Mouse (Mus musculus) myocyte (in vitro differentiated cells): Measurements from ENCODE around the gene Rab6a.

Experiments used
- CEBPB ChIP-seq: IDR thresholded peaks from 2 replicates; pipeline ENCODE4 v1.6.1; 2011; ENCODE audit warnings: mild to moderate bottlenecking, moderate library complexity; ENCODE audit not compliant: poor library complexity, insufficient read depth, severe bottlenecking
- E2F4 ChIP-seq: IDR thresholded peaks from one replicate; pipeline ENCODE4 v1.6.1; 2011; ENCODE audit warnings: mild to moderate bottlenecking, control low read depth, moderate library complexity; ENCODE audit not compliant: insufficient read depth
- MAX ChIP-seq: IDR thresholded peaks from one replicate; pipeline ENCODE4 v1.6.1; 2011; ENCODE audit warnings: low read depth, mild to moderate bottlenecking, control low read depth
- MYOD1 ChIP-seq, 3 experiments: IDR thresholded peaks; one replicate each; pipeline ENCODE4 v1.6.1; 2011; ENCODE audit warnings: control low read depth in 2 of 3, low read depth in 2 of 3, mild to moderate bottlenecking in 2 of 3, moderate library complexity in 1 of 3; ENCODE audit not compliant: insufficient read length in 2 of 3, control insufficient read depth in 1 of 3
- MYOG ChIP-seq, 3 experiments: IDR thresholded peaks; one replicate each; pipeline ENCODE4 v1.6.1; 2011; ENCODE audit warnings: control low read depth in 2 of 3, low read depth in 2 of 3, mild to moderate bottlenecking in 2 of 3; ENCODE audit not compliant: insufficient read length in 2 of 3, control insufficient read depth in 1 of 3, insufficient read depth in 1 of 3
- POLR2A ChIP-seq: IDR thresholded peaks from one replicate; pipeline ENCODE4 v1.6.1; 2011; ENCODE audit warnings: low read depth, mild to moderate bottlenecking, control low read depth, moderate library complexity; ENCODE audit not compliant: insufficient read length
- POLR2AphosphoS2 ChIP-seq: IDR thresholded peaks from one replicate; pipeline ENCODE4 v1.6.1; 2011; ENCODE audit warnings: low read depth, control low read depth; ENCODE audit not compliant: insufficient read length
- REST ChIP-seq: IDR thresholded peaks from one replicate; pipeline ENCODE4 v1.6.1; 2011; ENCODE audit warnings: mild to moderate bottlenecking, control low read depth, moderate library complexity; ENCODE audit not compliant: insufficient read depth, insufficient read length
- SRF ChIP-seq: IDR thresholded peaks from one replicate; pipeline ENCODE4 v1.6.1; 2011; ENCODE audit warnings: low read depth; ENCODE audit not compliant: control insufficient read depth, insufficient read length
- TCF12 ChIP-seq: IDR thresholded peaks from one replicate; pipeline ENCODE4 v1.6.1; 2011; ENCODE audit warnings: mild to moderate bottlenecking, control low read depth; ENCODE audit not compliant: poor library complexity, insufficient read depth, severe bottlenecking
- TCF3 ChIP-seq: IDR thresholded peaks from one replicate; pipeline ENCODE4 v1.6.1; 2011; ENCODE audit warnings: low read depth, control low read depth; ENCODE audit not compliant: insufficient read length
- USF1 ChIP-seq: IDR thresholded peaks from one replicate; pipeline ENCODE4 v1.6.1; 2011; ENCODE audit warnings: low read depth, mild to moderate bottlenecking, control low read depth, moderate library complexity

GRCm38 (mm10) chr7:100572704-100573103 is 34.5 kb upstream of the Rab6a start:
- TF ChIP-seq MYOG (IDR thresholded peaks at IDR 0.05; ENCODE audit: control insufficient read depth in 1 of 3, insufficient read depth in 1 of 3, insufficient read length in 2 of 3, low read depth in 2 of 3) = no peak
- no peak for TF ChIP-seq POLR2A
- TF ChIP-seq POLR2AphosphoS2 = no peak
- TF ChIP-seq E2F4 = no peak
- no peak for TF ChIP-seq CEBPB
- TF ChIP-seq SRF = no peak
- TF ChIP-seq REST = no peak
- no peak for TF ChIP-seq MYOD1 (IDR thresholded peaks at IDR 0.05; ENCODE audit: control insufficient read depth in 1 of 3, insufficient read length in 2 of 3, low read depth in 2 of 3)
- no peak for TF ChIP-seq USF1
- TF ChIP-seq TCF12 = no peak
- TF ChIP-seq MAX = no peak
- no peak for TF ChIP-seq TCF3
